10 mouse cellular contexts compared by ENCODE assay signal in genomic region chr1:87877552-87878283, GRCm38 (mm10). TPM values are rescaled to one million over a fixed set of nuclear protein-coding genes. Genes with fewer than 3 reads are reported as not detected.
DNase-seq lines count a peak whose midpoint lies in the region; ATAC-seq and TF ChIP-seq lines count a peak whose summit lies in the region.
"Had no signal": no experiment of that assay in that cellular context is flagged by ENCODE, and none has a peak within 500 bp of the region (broad histone marks: within the 10 kb centered on the region; RNA-seq: fewer than 3 reads in every experiment).

No protein-coding gene starts in this region.

- no peak for ATAC-seq in forebrain, embryonic 14.5 days
- no peak for ATAC-seq in forebrain, embryonic 11.5 days (replicated peaks; ENCODE audit: low FRiP score)
- peak; percentile 4 for ATAC-seq in inflammation-experienced regulatory T-cells, adult 6 months
- ATAC-seq in erythroblast, adult 5-6 weeks (replicated peaks; ENCODE audit: low FRiP score, poor library complexity, severe bottlenecking), result no peak

- peaks cover 9% of the 10 kb centered on the region for H3K4me1 ChIP-seq in forebrain, embryonic 14.5 days (ENCODE audit: control insufficient read depth, insufficient read depth, low read length)
- H3K4me1 ChIP-seq in forebrain, embryonic 11.5 days (replicated peaks; ENCODE audit: control insufficient read depth, insufficient read depth, low read length), result no peaks in the 10 kb centered on the region

- 81% methylated on average over 9 of the region's 9 CpGs for WGBS in forebrain, embryonic 14.5 days
- 84% methylated on average over 9 of the region's 9 CpGs for WGBS in forebrain, embryonic 11.5 days

- no peak overlapping the region for H3K4me2 ChIP-seq in forebrain, embryonic 14.5 days (ENCODE audit: low read length)
- no peak overlapping the region for H3K4me2 ChIP-seq in forebrain, embryonic 11.5 days (ENCODE audit: low read depth, low read length, severe bottlenecking)

- no peak overlapping the region for H3K4me3 ChIP-seq in forebrain, embryonic 14.5 days (ENCODE audit: low read depth, low read length)
- H3K4me3 ChIP-seq in forebrain, embryonic 11.5 days (ENCODE audit: low read depth, low read length), result no peak overlapping the region
- no peak overlapping the region for H3K4me3 ChIP-seq in layer of hippocampus, adult 2 months
- H3K4me3 ChIP-seq: erythroblast, embryonic 14.5 days had no signal

- 0 out of 2 replicates have a peak overlapping the region, but pooled peaks have one; percentile 4 for H3K27ac ChIP-seq in forebrain, embryonic 14.5 days (ENCODE audit: low read depth, low read length)
- H3K27ac ChIP-seq in forebrain, embryonic 11.5 days (ENCODE audit: low read depth, low read length), result no peak overlapping the region
- peak overlapping the region; percentile 1; the same call in 1 of the 2 replicates for H3K27ac ChIP-seq in layer of hippocampus, adult 2 months

- H3K36me3 ChIP-seq in forebrain, embryonic 14.5 days (ENCODE audit: control insufficient read depth, insufficient read depth, low read length), result 0 out of 2 replicates have a peak, but pooled peaks cover 7% of the 10 kb centered on the region
- H3K36me3 ChIP-seq in forebrain, embryonic 11.5 days (ENCODE audit: control insufficient read depth, insufficient read depth, low read length), result no peaks in the 10 kb centered on the region

- peak; percentile 19 for DNase-seq in forebrain, embryonic 14.5 days (ENCODE audit: low spot score)
- DNase-seq in forebrain, embryonic 11.5 days (ENCODE audit: low spot score), result no peak
- DNase-seq in layer of hippocampus, adult 2 months (ENCODE audit: low spot score in 2 of 2), result no peak
- no peak for DNase-seq in layer of hippocampus, adult 8-10 months (ENCODE audit: low spot score in 2 of 2)
- peak; percentile 38 for DNase-seq in CD4-positive, CD25-positive, alpha-beta regulatory T cell, adult 2 months (ENCODE audit: low read depth, low spot score)
- DNase-seq in cerebellum, adult 18-20 months, result no peak
- DNase-seq: lung, postnatal 4 days had no signal

- 0 out of 2 replicates have a peak overlapping the region, but pooled peaks have one; percentile 5 for H3K9ac ChIP-seq in forebrain, embryonic 14.5 days (ENCODE audit: low read length)
- no peak overlapping the region for H3K9ac ChIP-seq in forebrain, embryonic 11.5 days (ENCODE audit: low read length)

- no peaks in the 10 kb centered on the region for H3K9me3 ChIP-seq in forebrain, embryonic 14.5 days (replicated peaks; ENCODE audit: control insufficient read depth, low read length)
- no peaks in the 10 kb centered on the region for H3K9me3 ChIP-seq in forebrain, embryonic 11.5 days (ENCODE audit: control insufficient read depth, low read length)

- no peaks in the 10 kb centered on the region for H3K27me3 ChIP-seq in forebrain, embryonic 14.5 days (replicated peaks; ENCODE audit: control insufficient read depth, insufficient read depth, low read length)
- no peaks in the 10 kb centered on the region for H3K27me3 ChIP-seq in forebrain, embryonic 11.5 days (ENCODE audit: control insufficient read depth, insufficient read depth, low read length)

- no peak for TF ChIP-seq CTCF in layer of hippocampus, adult 2 months (conservative IDR thresholded peaks at IDR 0.05)

RNA-seq across cellular contexts. Expression of gene Dgkd, which starts 24.6 kb away (rescaled TPM):
- polyA plus RNA-seq in forebrain, embryonic 14.5 days (2014; fragmentation: Nextera tagmentation; extraction: Ambion mirVana), result 31.7 and 49.8 TPM in 2 replicates
- 45.7 and 46.3 TPM in 2 replicates for polyA plus RNA-seq in forebrain, embryonic 11.5 days (2014; fragmentation: Nextera tagmentation; extraction: Ambion mirVana)
- total RNA-seq in layer of hippocampus, adult 2 months (2021), result 100 to 1,000 TPM; 103 to 117 TPM
- 100 to 1,000 TPM; 102 to 113 (median 110) TPM for total RNA-seq in layer of hippocampus, adult 8-10 months (2022)
- polyA plus RNA-seq in inflammation-experienced regulatory T-cells, adult 6 months (2017; shearing (Covaris generic)), result 10 to 100 TPM; 19.3 to 35.5 (median 34.2) TPM
- 11.9 and 12.1 TPM in 2 replicates for total RNA-seq in erythroblast, adult 5-6 weeks (2015; ENCODE audit: low replicate concordance)
- total RNA-seq in erythroblast, adult 5-6 weeks (2017; ENCODE audit: low replicate concordance), result 10.2 and 26.8 TPM in 2 replicates

Comparison
In these comparisons a context has a peak if more than half of its experiments do, and no peak if none do; other contexts are left out.
1. DNase-seq: peak in forebrain, embryonic 14.5 days (single experiment) and CD4-positive, CD25-positive, alpha-beta regulatory T cell, adult 2 months (single experiment); none in forebrain, embryonic 11.5 days (single experiment), layer of hippocampus, adult 2 months (0 of 2), layer of hippocampus, adult 8-10 months (0 of 2) and cerebellum, adult 18-20 months (0 of 2).